Mouse (Mus musculus): ENCODE data around the gene Amd2. TPM values are rescaled to one million over a fixed set of nuclear protein-coding genes. Genes with fewer than 3 reads are reported as not detected.

Gene Amd2
- 10 to 100 TPM; 14.2 to 18.5 TPM for total RNA-seq (2021)
- long read RNA-seq, experiment 1, transcript Amd2-201 (1 exons, 3,218 nt), result major isoform, 26 of 26 reads
- long read RNA-seq, experiment 1, partial matches to known transcripts, result 0 of 26 reads
- long read RNA-seq, experiment 1, other reads (novel, unspliced or antisense), result 0 of 26 reads
- long read RNA-seq, experiment 2, transcript Amd2-201 (1 exons, 3,218 nt), result major isoform, 37 of 37 reads
- long read RNA-seq, experiment 2, partial matches to known transcripts, result 0 of 37 reads
- long read RNA-seq, experiment 2, other reads (novel, unspliced or antisense), result 0 of 37 reads

DNA sequence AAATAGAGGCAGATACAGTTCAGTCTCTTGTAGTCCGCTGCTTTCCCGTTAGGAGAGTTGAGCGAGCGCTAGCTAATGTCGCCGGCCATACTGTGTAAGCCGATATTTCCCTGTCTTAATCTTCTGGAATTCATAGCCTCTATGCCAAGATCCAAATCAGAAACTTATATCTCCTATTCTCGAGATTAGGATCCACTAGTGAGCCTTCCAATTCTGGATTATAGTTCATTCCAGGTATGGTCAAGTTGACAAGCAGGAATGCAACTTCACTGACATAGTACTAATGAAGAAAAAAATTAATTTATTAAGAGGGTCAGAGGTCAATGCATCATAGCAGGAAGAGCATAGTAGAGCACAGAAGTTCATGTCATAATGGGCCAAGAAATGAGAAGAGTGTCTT lies at the start of gene Amd2:
Gene Amd2, minus strand, starts transcription at position 101 of the 400 bp plus-strand sequence.
- no peak for DNase-seq (ENCODE audit: low spot score in 2 of 2)

DNA sequence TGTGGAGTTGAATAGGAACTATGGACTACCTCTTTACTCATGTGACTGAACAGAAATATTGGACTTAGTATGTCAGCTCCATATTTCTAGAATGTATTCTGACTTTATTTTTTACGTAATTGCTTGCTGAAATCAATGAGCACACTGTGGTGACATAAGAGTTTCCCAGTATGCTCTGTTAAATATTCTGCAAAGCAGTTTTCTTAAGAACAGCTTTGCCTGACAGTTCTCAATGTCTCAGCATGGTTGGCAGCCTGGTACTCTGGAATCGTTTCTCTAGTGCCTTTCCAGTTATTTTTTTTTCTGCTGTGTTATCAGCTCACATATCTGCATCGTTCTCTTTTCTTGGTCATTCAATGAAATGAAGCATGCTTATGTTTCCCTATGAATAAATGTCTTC lies 49.6 kb upstream of the Amd2 start:
- no peak for DNase-seq (ENCODE audit: low spot score in 2 of 2)

DNA sequence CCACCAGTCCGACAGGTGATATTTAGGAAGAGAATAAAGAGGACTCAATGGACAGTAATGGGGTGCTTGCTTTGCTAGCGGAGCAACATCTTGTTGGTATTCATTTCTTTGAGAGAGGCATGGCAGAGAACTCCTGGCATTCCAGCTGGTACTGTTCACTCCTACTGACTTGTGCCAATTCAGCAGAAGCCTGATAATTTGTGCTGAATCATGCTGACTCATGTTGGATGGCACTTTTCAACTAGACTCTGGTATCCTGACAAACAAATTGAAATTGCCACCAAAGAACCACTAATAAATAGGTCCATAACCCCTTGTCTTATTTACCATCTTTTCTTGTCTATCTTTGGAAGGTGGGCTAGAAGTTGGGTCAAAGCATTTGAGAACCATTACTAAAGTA lies 25.9 kb upstream of the Amd2 start:
- no peak for DNase-seq (ENCODE audit: low spot score in 2 of 2)

DNA sequence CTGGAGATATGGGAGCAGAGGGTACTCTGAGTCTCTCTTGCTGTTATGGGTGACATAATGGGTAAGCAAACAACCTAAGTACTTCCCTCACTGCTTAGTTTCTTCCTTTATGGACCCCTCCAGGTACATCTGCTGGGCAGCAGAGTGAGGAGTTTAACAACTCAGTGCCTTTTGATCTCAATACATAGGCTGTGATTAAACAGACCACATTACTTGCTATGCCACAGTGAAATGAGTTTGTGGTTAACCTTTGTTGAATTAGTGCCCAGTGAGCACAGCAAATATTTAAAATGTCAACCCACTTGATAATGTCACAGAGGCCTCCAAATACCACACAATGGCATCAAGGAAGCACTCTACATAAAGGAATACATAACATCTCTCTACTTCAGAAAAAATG lies 2.6 kb upstream of the Amd2 start:
- DNase-seq (ENCODE audit: low spot score in 2 of 2), result no peak

Measured in adrenal gland, adult 18-20 months (tissue).